Mouse (Mus musculus): ENCODE data around the gene Dlgap1. TPM values are rescaled to one million over a fixed set of nuclear protein-coding genes. Genes with fewer than 3 reads are reported as not detected.

Gene Dlgap1
- total RNA-seq, 2 experiments from 2014 or later, result 497 to 553 TPM

- no peak for DNase-seq
Measured at GRCm38 (mm10) chr17:70847751-70848510, 879.1 kb downstream of the Dlgap1 start.

- no peak for DNase-seq
Measured at GRCm38 (mm10) chr17:70848511-70849398, 879.9 kb downstream of the Dlgap1 start.

GRCm38 (mm10) chr17:70849399-70850232 lies 880.7 kb downstream of the Dlgap1 start:
- peak; percentile 42 to 54 for DNase-seq

GRCm38 (mm10) chr17:70850233-70850995 lies 881.5 kb downstream of the Dlgap1 start:
- DNase-seq, result peak in 1 of 2 experiments; percentile 15

- DNase-seq, result peak; percentile 25 to 27
Measured at GRCm38 (mm10) chr17:70850996-70851991, 882.4 kb downstream of the Dlgap1 start.

GRCm38 (mm10) chr17:70852011-70852685 lies 883.3 kb downstream of the Dlgap1 start:
- no peak for DNase-seq

GRCm38 (mm10) chr17:70852686-70853386 lies 884.0 kb downstream of the Dlgap1 start:
- DNase-seq, result peak; percentile 48 to 55

- DNase-seq, result no peak
Measured at GRCm38 (mm10) chr17:70853436-70853905, 884.6 kb downstream of the Dlgap1 start, which contains the start of gene Tgif1. TSS of gene Tgif1 (minus strand) at chr17:70853546.

- no peak for DNase-seq
Measured at GRCm38 (mm10) chr17:70854021-70854420, 885.1 kb downstream of the Dlgap1 start.

GRCm38 (mm10) chr17:70856871-70857415 lies 888.1 kb downstream of the Dlgap1 start:
- no peak for DNase-seq

- no peak for DNase-seq
Measured at GRCm38 (mm10) chr17:70858814-70859213, 889.9 kb downstream of the Dlgap1 start.

GRCm38 (mm10) chr17:70864117-70864516 lies 895.2 kb downstream of the Dlgap1 start:
- DNase-seq, result no peak

- DNase-seq, result no peak
Measured at GRCm38 (mm10) chr17:70864645-70865044, 895.8 kb downstream of the Dlgap1 start.

- no peak for DNase-seq
Measured at GRCm38 (mm10) chr17:70865060-70865604, 896.3 kb downstream of the Dlgap1 start.

- no peak for DNase-seq
Measured at GRCm38 (mm10) chr17:70866029-70866428, 897.2 kb downstream of the Dlgap1 start.

- DNase-seq, result no peak
Measured at GRCm38 (mm10) chr17:70866538-70867114, 897.8 kb downstream of the Dlgap1 start.

GRCm38 (mm10) chr17:70868577-70869229 lies 899.8 kb downstream of the Dlgap1 start:
- DNase-seq, result no peak

Data from layer of hippocampus, postnatal 36 days (tissue).